Mouse (Mus musculus) brain, embryonic 14.5 days (tissue): ENCODE measurements around the gene Zfp507. TPM values are rescaled to one million over a fixed set of nuclear protein-coding genes. Genes with fewer than 3 reads are reported as not detected.

ENCODE experiments used
- DNase-seq: peaks from one replicate; pipeline ENCODE4 v3.0.0-alpha.2; 2011; ENCODE audit warnings: low read depth
- CTCF ChIP-seq: fragments of 200-500 bp; IDR thresholded peaks from 2 replicates; pipeline ENCODE4 v1.5.1; 2012; ENCODE audit warnings: inconsistent platforms, mild to moderate bottlenecking, moderate library complexity, borderline replicate concordance; ENCODE audit not compliant: insufficient read depth, insufficient read length; ENCODE audit errors: extremely low read depth
- POLR2A ChIP-seq: fragments of 200-500 bp; IDR thresholded peaks from 2 replicates; pipeline ENCODE4 v1.6.1; 2012; ENCODE audit warnings: mild to moderate bottlenecking, inconsistent platforms, borderline replicate concordance; ENCODE audit not compliant: poor library complexity, insufficient read depth, insufficient read length, severe bottlenecking; ENCODE audit errors: extremely low read depth
- polyA plus RNA-seq: library from polyadenylated mRNA; depleted of rRNA; stranded (reverse); fragments of >200 nt; gene quantifications from 2 replicates; pipeline ENCODE4 v1.2.3, GENCODE M21; 2012

Gene Zfp507
- polyA plus RNA-seq, 1 experiment, result 20.9 TPM

GRCm38 (mm10) chr7:35746686-35747396, 56.0 kb downstream of the Zfp507 start:
- DNase-seq, result no peak
- TF ChIP-seq CTCF, result no peak
- TF ChIP-seq POLR2A, result no peak

GRCm38 (mm10) chr7:35745281-35745702, 57.5 kb downstream of the Zfp507 start:
- TF ChIP-seq POLR2A (no peak), CTCF (no peak)
- no peak for DNase-seq

GRCm38 (mm10) chr7:35744771-35745170, 58.0 kb downstream of the Zfp507 start:
- TF ChIP-seq CTCF (no peak), POLR2A (no peak)

GRCm38 (mm10) chr7:35742310-35742709, 60.5 kb downstream of the Zfp507 start:
- TF ChIP-seq POLR2A (no peak), CTCF (no peak)
- no peak for DNase-seq

More at GRCm38 (mm10) chr7:35744771-35745170, 58.0 kb downstream of the Zfp507 start:
- no peak for DNase-seq

- DNase-seq, result no peak
- no peak for TF ChIP-seq CTCF
- TF ChIP-seq POLR2A, result no peak
Measured at GRCm38 (mm10) chr7:35741858-35742257, 60.9 kb downstream of the Zfp507 start.

GRCm38 (mm10) chr7:35740489-35741230, 62.1 kb downstream of the Zfp507 start:
- DNase-seq, result peak; percentile 72
- peak; percentile 63; the same call in 1 of the 2 replicates for TF ChIP-seq CTCF
- no peak for TF ChIP-seq POLR2A

GRCm38 (mm10) chr7:35738871-35739270, 63.9 kb downstream of the Zfp507 start:
- TF ChIP-seq POLR2A, result no peak
- no peak for TF ChIP-seq CTCF
- DNase-seq, result no peak

GRCm38 (mm10) chr7:35733313-35734050, 69.3 kb downstream of the Zfp507 start:
- DNase-seq, result peak; percentile 94

GRCm38 (mm10) chr7:35732585-35733059, 70.2 kb downstream of the Zfp507 start:
- TF ChIP-seq CTCF, result no peak
- TF ChIP-seq POLR2A, result no peak
- peak; percentile 91 for DNase-seq

More at GRCm38 (mm10) chr7:35733313-35734050, 69.3 kb downstream of the Zfp507 start:
- TF ChIP-seq POLR2A, result no peak
- no peak for TF ChIP-seq CTCF

GRCm38 (mm10) chr7:35729621-35730031, 73.2 kb downstream of the Zfp507 start:
- DNase-seq, result peak; percentile 28
- TF ChIP-seq CTCF (no peak), POLR2A (no peak)

- DNase-seq, result no peak
- TF ChIP-seq CTCF (no peak), POLR2A (no peak)
Measured at GRCm38 (mm10) chr7:35728376-35728775, 74.4 kb downstream of the Zfp507 start.
